Mouse (Mus musculus): ENCODE measurements around the gene AC131692.1.

DNA sequence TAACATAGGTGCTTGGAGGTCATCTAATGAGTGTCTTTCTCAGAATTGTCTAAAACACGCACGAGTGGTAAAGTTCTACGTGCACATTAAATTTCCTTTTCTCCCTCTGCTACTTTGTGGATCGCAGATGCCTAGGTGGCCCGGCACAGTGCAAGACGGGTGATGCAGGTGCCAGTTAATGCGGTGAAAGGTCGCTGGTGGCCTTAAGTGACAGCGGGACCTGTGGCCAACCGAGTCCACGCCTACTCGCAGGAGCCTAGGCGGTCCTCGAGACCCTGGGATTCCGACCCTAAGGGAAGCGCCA lies 46.1 kb downstream of the AC131692.1 start:
- TF ChIP-seq POLR2A (IDR thresholded peaks at IDR 0.05; ENCODE audit: borderline replicate concordance, low read depth, low read length) = no peak
- TF ChIP-seq CTCF (IDR thresholded peaks at IDR 0.05; ENCODE audit: low read depth, low read length) = no peak

Measured in bone marrow macrophage, adult 2 months (primary cell).